Mouse (Mus musculus) neural tube, embryonic 14.5 days (tissue): Measurements from ENCODE around the gene Ucp2. TPM values are rescaled to one million over a fixed set of nuclear protein-coding genes. Genes with fewer than 3 reads are reported as not detected.

ENCODE experiments used
- ATAC-seq: fragments of 200-750 bp; cut with Nextera tagmentation; 2 replicates; pipeline ENCODE4 v1.8.0; 2017; ENCODE audit warnings: low read depth, mild to moderate bottlenecking, moderate TSS enrichment, moderate library complexity
- H3K27ac ChIP-seq: fragments of 300-500 bp; sonication (generic); 2 replicates; pipeline ENCODE4 v1.5.1; 2014; ENCODE audit warnings: low read depth, mild to moderate bottlenecking, control low read depth, low read length, moderate library complexity, mixed read lengths
- H3K27me3 ChIP-seq: fragments of 300-500 bp; sonication (generic); 2 replicates; pipeline ENCODE4 v1.6.1; 2014; ENCODE audit warnings: low read length; ENCODE audit not compliant: control insufficient read depth, insufficient read depth
- H3K36me3 ChIP-seq: fragments of 300-500 bp; sonication (generic); 2 replicates; pipeline ENCODE4 v1.6.1; 2014; ENCODE audit warnings: low read length, mixed read lengths; ENCODE audit not compliant: control insufficient read depth, insufficient read depth
- H3K4me1 ChIP-seq: fragments of 300-500 bp; sonication (generic); 2 replicates; pipeline ENCODE4 v1.6.1; 2014; ENCODE audit warnings: low read length; ENCODE audit not compliant: control insufficient read depth, insufficient read depth
- H3K4me2 ChIP-seq: fragments of 300-500 bp; sonication (generic); 2 replicates; pipeline ENCODE4 v1.6.1; 2014; ENCODE audit warnings: mild to moderate bottlenecking, low read depth, low read length, control low read depth
- H3K4me3 ChIP-seq: fragments of 300-500 bp; sonication (generic); 2 replicates; pipeline ENCODE4 v1.5.1; 2014; ENCODE audit warnings: low read depth, low read length, control low read depth, mixed read lengths
- H3K9ac ChIP-seq: fragments of 300-500 bp; sonication (generic); replicated peaks from 2 replicates; pipeline ENCODE4 v1.6.1; 2014; ENCODE audit warnings: low read depth, mild to moderate bottlenecking, control low read depth, low read length, mixed read lengths
- H3K9me3 ChIP-seq: fragments of 300-500 bp; sonication (generic); 2 replicates; pipeline ENCODE4 v1.6.1; 2016; ENCODE audit warnings: low read length; ENCODE audit not compliant: control insufficient read depth
- WGBS: fragments of 180-500 bp; shearing (Covaris S2); extraction: QIAGEN DNeasy Blood & Tissue Kit; methylation state at CpG from one replicate; pipeline ENCODE4 v1.1.7; 2014; 5-methylcytosine and 5-hydroxymethylcytosine counted together
- polyA plus RNA-seq: library from polyadenylated mRNA; unstranded; fragments of >200 nt; fragmentation: Nextera tagmentation; extraction: Ambion mirVana; gene quantifications from 2 replicates; pipeline ENCODE4 v1.2.1, GENCODE M21; 2014

The Ucp2 gene
- polyA plus RNA-seq, 1 experiment from 2014 or later = 47.8 TPM

- no peaks in the 10 kb centered on the region for H3K36me3 ChIP-seq
- no peak overlapping the region for H3K4me2 ChIP-seq
- no peaks in the 10 kb centered on the region for H3K9me3 ChIP-seq
- no peak overlapping the region for H3K4me3 ChIP-seq
- no peak for ATAC-seq
- H3K27ac ChIP-seq = no peak overlapping the region
- H3K4me1 ChIP-seq = no peaks in the 10 kb centered on the region
- no peaks in the 10 kb centered on the region for H3K27me3 ChIP-seq
- WGBS = 93% methylated on average over 3 of the region's 3 CpGs
- no peak overlapping the region for H3K9ac ChIP-seq
These were observed 56.7 kb downstream of the Ucp2 start for GRCm38 (mm10) chr7:100549796-100550195.

DNA sequence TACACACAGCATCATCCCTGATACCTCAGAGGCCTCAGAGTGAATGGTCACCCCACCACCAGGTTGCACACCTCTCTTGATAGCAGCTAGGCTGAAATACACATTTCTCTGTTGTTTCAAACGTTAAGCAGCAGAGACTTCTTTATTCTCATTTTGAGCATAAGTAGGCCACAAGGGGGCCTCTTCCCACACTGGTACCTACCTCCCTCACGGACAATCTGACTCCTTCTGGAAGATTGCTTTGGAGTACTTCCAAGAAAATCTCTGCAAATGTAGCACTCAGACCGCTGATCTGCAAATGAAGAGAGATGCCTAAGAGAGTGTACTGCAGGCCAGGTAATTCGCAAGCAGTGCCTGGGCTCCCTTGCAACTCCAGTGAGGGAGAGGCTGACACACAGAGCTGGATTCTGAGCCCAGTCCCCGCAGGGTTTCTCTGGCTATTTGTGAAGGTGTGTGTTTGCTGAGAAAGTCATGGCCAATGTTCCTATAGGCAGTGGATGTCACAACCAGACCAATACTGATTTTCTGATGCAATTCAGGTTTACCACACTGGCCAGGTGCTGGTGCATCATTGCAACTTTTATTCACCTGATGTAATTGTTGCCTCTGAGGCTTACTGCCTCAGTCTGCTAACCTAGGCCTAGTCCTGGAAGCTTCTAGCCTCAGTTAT is 57.3 kb downstream of the Ucp2 start:
- WGBS = 57% methylated on average over 5 of the region's 5 CpGs
- Histone ChIP-seq H3K4me2 (no peak overlapping the region), H3K27ac (no peak overlapping the region), H3K4me1 (peaks cover 3% of the 10 kb centered on the region; the same call in 1 of the 2 replicates), H3K36me3 (no peaks in the 10 kb centered on the region), H3K4me3 (no peak overlapping the region), H3K9me3 (no peaks in the 10 kb centered on the region), H3K27me3 (no peaks in the 10 kb centered on the region), H3K9ac (no peak overlapping the region)
- ATAC-seq = no peak

Other genes with a start within 250 kb of the Ucp2 start
- 15.8 and 16.2 TPM in 2 replicates for gene P4ha3, start 207.8 kb upstream of the Ucp2 start, polyA plus RNA-seq
- 22.9 and 23.0 TPM in 2 replicates for gene C2cd3, start 121.1 kb upstream of the Ucp2 start, polyA plus RNA-seq
- gene Ppme1, start 121.0 kb upstream of the Ucp2 start, polyA plus RNA-seq = 155 and 163 TPM in 2 replicates
- not detected in 2 replicates for gene Ucp3, start 20.3 kb upstream of the Ucp2 start, polyA plus RNA-seq
- 2.4 and 4.2 TPM in 2 replicates for gene Dnajb13, start 21.6 kb downstream of the Ucp2 start, polyA plus RNA-seq
- 15.2 and 18.1 TPM in 2 replicates for gene Coa4, start 43.7 kb downstream of the Ucp2 start, polyA plus RNA-seq
- gene Rab6a, start 114.1 kb downstream of the Ucp2 start, polyA plus RNA-seq = 324 and 339 TPM in 2 replicates
- 87.5 and 88.7 TPM in 2 replicates for gene Mrpl48, start 115.0 kb downstream of the Ucp2 start, polyA plus RNA-seq
- 21.7 and 26.3 TPM in 2 replicates for gene Plekhb1, start 169.1 kb downstream of the Ucp2 start, polyA plus RNA-seq
- gene Fam168a, start 213.3 kb downstream of the Ucp2 start, polyA plus RNA-seq = 124 and 187 TPM in 2 replicates